Mouse (Mus musculus) gonadal fat pad, adult 2 months (tissue): ENCODE data around the gene Clybl. TPM values are rescaled to one million over a fixed set of nuclear protein-coding genes. Genes with fewer than 3 reads are reported as not detected.

Experiments
- DNase-seq: peaks from one replicate; pipeline ENCODE4 v3.0.0-alpha.2; 2012; ENCODE audit warnings: low read depth
- polyA plus RNA-seq: library from polyadenylated mRNA; depleted of rRNA; stranded (reverse); fragments of >200 nt; gene quantifications from 2 replicates; pipeline ENCODE4 v1.2.3, GENCODE M21; 2012; rRNA removed

The Clybl gene
- 26.1 and 38.8 TPM in 2 replicates for polyA plus RNA-seq

- DNase-seq = peak; percentile 41
Observed at GRCm38 (mm10) chr14:122181078-122181814, at the start of gene Clybl. Gene Clybl (plus strand): TSS chr14:122181704.

- DNase-seq = no peak
Observed at GRCm38 (mm10) chr14:122136368-122136928, 45.1 kb upstream of the Clybl start.

- no peak for DNase-seq
Observed at GRCm38 (mm10) chr14:122137234-122137633, 44.3 kb upstream of the Clybl start.

GRCm38 (mm10) chr14:122140126-122140525, 41.4 kb upstream of the Clybl start:
- no peak for DNase-seq

- DNase-seq = no peak
Observed at GRCm38 (mm10) chr14:122143585-122144269, 37.8 kb upstream of the Clybl start.

GRCm38 (mm10) chr14:122145374-122145773, 36.1 kb upstream of the Clybl start:
- DNase-seq = no peak

GRCm38 (mm10) chr14:122150616-122151015, 30.9 kb upstream of the Clybl start:
- DNase-seq = no peak

- no peak for DNase-seq
Observed at GRCm38 (mm10) chr14:122157738-122158137, 23.8 kb upstream of the Clybl start.

- DNase-seq = no peak
Observed at GRCm38 (mm10) chr14:122160916-122161315, 20.6 kb upstream of the Clybl start.

- no peak for DNase-seq
Observed at GRCm38 (mm10) chr14:122168912-122169311, 12.6 kb upstream of the Clybl start.

- DNase-seq = no peak
Observed at GRCm38 (mm10) chr14:122170202-122170781, 11.2 kb upstream of the Clybl start.

GRCm38 (mm10) chr14:122171031-122171430, 10.5 kb upstream of the Clybl start:
- DNase-seq = no peak

- no peak for DNase-seq
Observed at GRCm38 (mm10) chr14:122176263-122176798, 5.2 kb upstream of the Clybl start.

GRCm38 (mm10) chr14:122179262-122179661, 2.2 kb upstream of the Clybl start:
- DNase-seq = no peak

GRCm38 (mm10) chr14:122181815-122182157, 282 bp downstream of the Clybl start:
- DNase-seq = no peak

GRCm38 (mm10) chr14:122182220-122182619, 716 bp downstream of the Clybl start:
- DNase-seq = no peak

- DNase-seq = no peak
Observed at GRCm38 (mm10) chr14:122183974-122184373, 2.5 kb downstream of the Clybl start.

GRCm38 (mm10) chr14:122188250-122188649, 6.7 kb downstream of the Clybl start:
- DNase-seq = no peak

GRCm38 (mm10) chr14:122189901-122190300, 8.4 kb downstream of the Clybl start:
- DNase-seq = no peak

GRCm38 (mm10) chr14:122190527-122190926, 9.0 kb downstream of the Clybl start:
- DNase-seq = no peak

GRCm38 (mm10) chr14:122190941-122191510, 9.5 kb downstream of the Clybl start:
- no peak for DNase-seq

GRCm38 (mm10) chr14:122194630-122195029, 13.1 kb downstream of the Clybl start:
- DNase-seq = no peak
